Mouse (Mus musculus) heart, postnatal 10 days (tissue): ENCODE results near the gene Gm16867. TPM values are rescaled to one million over a fixed set of nuclear protein-coding genes. Genes with fewer than 3 reads are reported as not detected.
"Not testable (repeated sequence)": the region's sequence is repeated elsewhere in the genome, so short reads cannot be mapped to it uniquely, and the experiment has no call there.

Source experiments
- DNase-seq, 2 experiments: peaks; one replicate each; pipeline ENCODE4 v3.0.0; 2021
- intact Hi-C: fragments of 180-260 bp; cut with DNase I; formaldehyde crosslinking; loops from one replicate; pipeline ENCODE4 v1.15.1; 2025
- total RNA-seq, 2 experiments: library from RNA; stranded (reverse); gene quantifications; 2 replicates each; pipeline ENCODE4 v1.2.3; 2021

The Gm16867 gene
- total RNA-seq = 1 to 10 TPM; 4.3 to 4.4 TPM

- intact Hi-C loops, DNase-seq: not testable (repeated sequence)
These were observed at the start of gene Gm16867 for GRCm38 (mm10) chr14:69503174-69503573. TSS of gene Gm16867 (minus strand) at chr14:69503362.

- intact Hi-C loops, DNase-seq: not testable (repeated sequence)
These were observed 44.1 kb upstream of the Gm16867 start for GRCm38 (mm10) chr14:69547310-69547709.

GRCm38 (mm10) chr14:69545052-69545451 is 41.9 kb upstream of the Gm16867 start:
- DNase-seq, intact Hi-C loops: not testable (repeated sequence)

GRCm38 (mm10) chr14:69544033-69544432 is 40.9 kb upstream of the Gm16867 start:
- DNase-seq, intact Hi-C loops: not testable (repeated sequence)

GRCm38 (mm10) chr14:69542695-69543094 is 39.5 kb upstream of the Gm16867 start:
- intact Hi-C loops, DNase-seq: not testable (repeated sequence)

- DNase-seq, intact Hi-C loops: not testable (repeated sequence)
These were observed 37.0 kb upstream of the Gm16867 start for GRCm38 (mm10) chr14:69540113-69540512.

- intact Hi-C loops, DNase-seq: not testable (repeated sequence)
These were observed 33.4 kb upstream of the Gm16867 start for GRCm38 (mm10) chr14:69536539-69536938.

GRCm38 (mm10) chr14:69526202-69526601 is 23.0 kb upstream of the Gm16867 start:
- DNase-seq, intact Hi-C loops: not testable (repeated sequence)

- intact Hi-C loops, DNase-seq: not testable (repeated sequence)
These were observed 19.8 kb upstream of the Gm16867 start for GRCm38 (mm10) chr14:69523001-69523400.

- DNase-seq, intact Hi-C loops: not testable (repeated sequence)
These were observed 17.6 kb upstream of the Gm16867 start for GRCm38 (mm10) chr14:69520810-69521209.

- DNase-seq, intact Hi-C loops: not testable (repeated sequence)
These were observed 9.3 kb upstream of the Gm16867 start, which contains the start of gene Gm27179 for GRCm38 (mm10) chr14:69512449-69512848. TSS of gene Gm27179 (minus strand) at chr14:69512549.

- intact Hi-C loops, DNase-seq: not testable (repeated sequence)
These were observed 3.8 kb upstream of the Gm16867 start for GRCm38 (mm10) chr14:69507000-69507399.

- intact Hi-C loops, DNase-seq: not testable (repeated sequence)
These were observed 567 bp downstream of the Gm16867 start for GRCm38 (mm10) chr14:69502440-69503150.

GRCm38 (mm10) chr14:69496259-69496658 is 6.9 kb downstream of the Gm16867 start:
- DNase-seq, intact Hi-C loops: not testable (repeated sequence)

GRCm38 (mm10) chr14:69494946-69495345 is 8.2 kb downstream of the Gm16867 start:
- DNase-seq, intact Hi-C loops: not testable (repeated sequence)

- intact Hi-C loops, DNase-seq: not testable (repeated sequence)
These were observed 8.6 kb downstream of the Gm16867 start for GRCm38 (mm10) chr14:69494522-69494921.

- intact Hi-C loops, DNase-seq: not testable (repeated sequence)
These were observed 15.2 kb downstream of the Gm16867 start for GRCm38 (mm10) chr14:69488001-69488400.

GRCm38 (mm10) chr14:69485466-69486135 is 17.6 kb downstream of the Gm16867 start:
- DNase-seq, intact Hi-C loops: not testable (repeated sequence)

- intact Hi-C loops, DNase-seq: not testable (repeated sequence)
These were observed 29.1 kb downstream of the Gm16867 start for GRCm38 (mm10) chr14:69473941-69474646.

GRCm38 (mm10) chr14:69473322-69473721 is 29.8 kb downstream of the Gm16867 start:
- intact Hi-C loops, DNase-seq: not testable (repeated sequence)
